Mouse (Mus musculus) heart, adult 8-10 months (tissue): ENCODE measurements around the gene Tmem255b. TPM values are rescaled to one million over a fixed set of nuclear protein-coding genes. Genes with fewer than 3 reads are reported as not detected.

ENCODE experiments used
- total RNA-seq, 4 experiments: library from RNA; stranded (reverse); gene quantifications; 2 replicates each; pipeline ENCODE4 v1.2.4; 2022

Tmem255b gene
- total RNA-seq, 4 experiments from 2014 or later: 3.7 to 7.5 (median 5.7) TPM

Other genes starting within 250 kb of the Tmem255b start
- 1 to 10 TPM; 3.7 to 6.6 (median 4.6) TPM for gene Grtp1, start 234.6 kb upstream of the Tmem255b start, total RNA-seq
- gene Adprhl1, start 181.0 kb upstream of the Tmem255b start, total RNA-seq: 100 to 1,000 TPM; 586 to 686 (median 600) TPM
- 10 to 100 TPM; 67.1 to 79.4 (median 73.3) TPM for gene Dcun1d2, start 147.1 kb upstream of the Tmem255b start, total RNA-seq
- gene Tmco3, start 147.0 kb upstream of the Tmem255b start, total RNA-seq: 10 to 100 TPM; 28.3 to 38.8 (median 33.8) TPM
- gene Tfdp1, start 96.4 kb upstream of the Tmem255b start, total RNA-seq: 10 to 100 TPM; 34.4 to 43.9 (median 38.3) TPM
- gene Atp4b, start 38.4 kb upstream of the Tmem255b start, total RNA-seq: not detected
- not detected for gene Grk1, start 30.1 kb upstream of the Tmem255b start, total RNA-seq
- 100 to 1,000 TPM; 113 to 140 (median 124) TPM for gene Gas6, start 59.3 kb downstream of the Tmem255b start, total RNA-seq
- gene 1700029H14Rik, start 127.3 kb downstream of the Tmem255b start, total RNA-seq: not detected
- 10 to 100 TPM; 13.2 to 16.2 (median 13.9) TPM for gene Rasa3, start 242.4 kb downstream of the Tmem255b start, total RNA-seq